Mouse (Mus musculus): Measurements from ENCODE around the gene Nr5a1. TPM values are rescaled to one million over a fixed set of nuclear protein-coding genes. Genes with fewer than 3 reads are reported as not detected.

Nr5a1 gene
- total and polyA plus RNA-seq, 3 experiments = 0.04 TPM; not detected in 2

- Histone ChIP-seq H3K27ac (ENCODE audit: insufficient read depth, low read depth) (no peak overlapping the region), H3K79me2 (replicated peaks; ENCODE audit: control insufficient read depth, extremely low read depth, insufficient read depth, poor library complexity, severe bottlenecking) (no peaks in the 10 kb centered on the region), H3K36me3 (replicated peaks in 1 of 2; ENCODE audit: control insufficient read depth in 1 of 2, insufficient read depth in 1 of 2, low read length in 1 of 2) (no peaks in the 10 kb centered on the region), H3K4me2 (ENCODE audit: insufficient read depth, low read depth, poor library complexity, severe bottlenecking) (no peak overlapping the region), H3K9ac (ENCODE audit: insufficient read depth, low read depth) (no peak overlapping the region), H3K4me3 (replicated peaks in 1 of 3; ENCODE audit: low read depth in 2 of 3, low read length in 2 of 3, poor library complexity in 1 of 3) (no peak overlapping the region), H3K27me3 (replicated peaks) (no peaks in the 10 kb centered on the region), H3K9me3 (replicated peaks; ENCODE audit: low read length) (peaks cover 1% of the 10 kb centered on the region), H3K4me1 (ENCODE audit: control insufficient read depth in 1 of 2, insufficient read depth in 2 of 2) (no peaks in the 10 kb centered on the region)
- no peak for TF ChIP-seq MYC (IDR thresholded peaks at IDR 0.05; ENCODE audit: low read depth, low read length)
- no peak for TF ChIP-seq MEF2A (IDR thresholded peaks at IDR 0.05; ENCODE audit: borderline replicate concordance, low read depth, low read length)
- TF ChIP-seq ZMIZ1 (IDR thresholded peaks at IDR 0.05; ENCODE audit: low read depth, low read length) = no peak
- no peak for TF ChIP-seq PAX5 (IDR thresholded peaks at IDR 0.05; ENCODE audit: low read length)
- no peak for TF ChIP-seq E2F4 (IDR thresholded peaks at IDR 0.05; ENCODE audit: insufficient replicate concordance, low read depth, low read length)
- no peak for TF ChIP-seq TBP (conservative IDR thresholded peaks at IDR 0.05; ENCODE audit: low read depth, low read length)
- TF ChIP-seq ZNF384 (IDR thresholded peaks at IDR 0.05; ENCODE audit: low read depth, low read length) = no peak
- no peak for TF ChIP-seq UBTF (IDR thresholded peaks at IDR 0.05; ENCODE audit: low read depth, low read length)
- in situ Hi-C loops (cut with MboI; ENCODE audit: low pct_ligation_motif_present, low pct_unique_long_range_greater_than_20kb, low sequenced_read_pairs) (no loop called here), dilution Hi-C loops (cut with MboI; ENCODE audit: extremely low pct_ligation_motif_present, extremely low pct_unique_long_range_greater_than_20kb, low sequenced_read_pairs) (no loop called here)
- DNase-seq (ENCODE audit: extremely low read depth) = no peak
Observed at GRCm38 (mm10) chr2:38717436-38717835, 3.1 kb upstream of the Nr5a1 start.

- no peak for DNase-seq (ENCODE audit: extremely low read depth)
- dilution Hi-C loops (cut with MboI; ENCODE audit: extremely low pct_ligation_motif_present, extremely low pct_unique_long_range_greater_than_20kb, low sequenced_read_pairs) (no loop called here), in situ Hi-C loops (cut with MboI; ENCODE audit: low pct_ligation_motif_present, low pct_unique_long_range_greater_than_20kb, low sequenced_read_pairs) (no loop called here)
- Histone ChIP-seq H3K9me3 (replicated peaks; ENCODE audit: low read length) (peaks cover 25% of the 10 kb centered on the region), H3K27ac (ENCODE audit: insufficient read depth, low read depth) (no peak overlapping the region), H3K4me2 (ENCODE audit: insufficient read depth, low read depth, poor library complexity, severe bottlenecking) (no peak overlapping the region), H3K9ac (ENCODE audit: insufficient read depth, low read depth) (no peak overlapping the region), H3K36me3 (replicated peaks in 1 of 2; ENCODE audit: control insufficient read depth in 1 of 2, insufficient read depth in 1 of 2, low read length in 1 of 2) (no peaks in the 10 kb centered on the region), H3K79me2 (replicated peaks; ENCODE audit: control insufficient read depth, extremely low read depth, insufficient read depth, poor library complexity, severe bottlenecking) (no peaks in the 10 kb centered on the region), H3K27me3 (replicated peaks) (peaks cover 6% of the 10 kb centered on the region), H3K4me1 (ENCODE audit: control insufficient read depth in 1 of 2, insufficient read depth in 2 of 2) (no peaks in the 10 kb centered on the region), H3K4me3 (replicated peaks in 1 of 3; ENCODE audit: low read depth in 2 of 3, low read length in 2 of 3, poor library complexity in 1 of 3) (no peak overlapping the region)
- TF ChIP-seq CHD2 (IDR thresholded peaks at IDR 0.05; ENCODE audit: low read length) (no peak), RAD21 (IDR thresholded peaks at IDR 0.05; ENCODE audit: low read depth, low read length) (no peak), ZC3H11A (IDR thresholded peaks at IDR 0.05; ENCODE audit: low read depth, low read length) (no peak), SMC3 (IDR thresholded peaks at IDR 0.05; ENCODE audit: low read depth, low read length) (no peak), USF1 (IDR thresholded peaks at IDR 0.05; ENCODE audit: low read depth, low read length) (no peak), BHLHE40 (IDR thresholded peaks at IDR 0.05; ENCODE audit: low read depth, low read length) (no peak), TBP (conservative IDR thresholded peaks at IDR 0.05; ENCODE audit: low read depth, low read length) (no peak), E2F4 (IDR thresholded peaks at IDR 0.05; ENCODE audit: insufficient replicate concordance, low read depth, low read length) (no peak), ELF1 (IDR thresholded peaks at IDR 0.05; ENCODE audit: low read depth, low read length) (no peak), JUN (IDR thresholded peaks at IDR 0.05; ENCODE audit: insufficient read depth, low read depth, low read length) (no peak), HCFC1 (IDR thresholded peaks at IDR 0.05; ENCODE audit: low read depth, low read length) (no peak), MAX (IDR thresholded peaks at IDR 0.05; ENCODE audit: low read length) (no peak), USF2 (conservative IDR thresholded peaks at IDR 0.05; ENCODE audit: low read depth, low read length) (no peak), MAZ (IDR thresholded peaks at IDR 0.05; ENCODE audit: low read depth, low read length) (no peak), MAFK (IDR thresholded peaks at IDR 0.05; ENCODE audit: insufficient replicate concordance, low read length) (no peak), POLR2A (IDR thresholded peaks at IDR 0.05; ENCODE audit: low read depth, low read length) (no peak), GABPA (IDR thresholded peaks at IDR 0.05; ENCODE audit: insufficient replicate concordance, low read depth, low read length) (no peak)
Observed at GRCm38 (mm10) chr2:38713596-38713995, 746 bp downstream of the Nr5a1 start.
